Mouse (Mus musculus) heart, embryonic 15.5 days (tissue): ENCODE measurements at regions not wholly inside any gene's neighbourhood (a gene's known extent, or its start where the extent isn't known, plus 50 kb on each side); places are given as distances from the start of the nearest gene placed in this dataset.
"Not testable (repeated sequence)": the region's sequence is repeated elsewhere in the genome, so short reads cannot be mapped to it uniquely, and the experiment has no call there.

ENCODE experiments used
- ATAC-seq: fragments of 200-750 bp; cut with Nextera tagmentation; replicated peaks from 2 replicates; pipeline ENCODE4 v1.8.0; 2017; ENCODE audit warnings: low read depth, moderate TSS enrichment; ENCODE audit not compliant: insufficient number of reproducible peaks, insufficient read depth, low FRiP score
- H3K27ac ChIP-seq: fragments of 300-500 bp; sonication (generic); 2 replicates; pipeline ENCODE4 v1.5.1; 2015; ENCODE audit warnings: mild to moderate bottlenecking, inconsistent platforms
- H3K27me3 ChIP-seq: fragments of 300-500 bp; sonication (generic); 2 replicates; pipeline ENCODE4 v1.6.1; 2015; ENCODE audit warnings: inconsistent platforms
- H3K36me3 ChIP-seq: fragments of 300-500 bp; sonication (generic); 2 replicates; pipeline ENCODE4 v1.6.1; 2015; ENCODE audit warnings: mild to moderate bottlenecking, inconsistent platforms
- H3K4me1 ChIP-seq: fragments of 300-500 bp; sonication (generic); replicated peaks from 2 replicates; pipeline ENCODE4 v1.6.1; 2015; ENCODE audit warnings: inconsistent platforms
- H3K4me2 ChIP-seq: fragments of 300-500 bp; sonication (generic); 2 replicates; pipeline ENCODE4 v1.6.1; 2015; ENCODE audit warnings: inconsistent platforms, mild to moderate bottlenecking, moderate library complexity
- H3K4me3 ChIP-seq: fragments of 300-500 bp; sonication (generic); 2 replicates; pipeline ENCODE4 v1.5.1; 2015; ENCODE audit warnings: mild to moderate bottlenecking, inconsistent platforms
- H3K9ac ChIP-seq: fragments of 300-500 bp; sonication (generic); 2 replicates; pipeline ENCODE4 v1.6.1; 2015; ENCODE audit warnings: mild to moderate bottlenecking, inconsistent platforms
- H3K9me3 ChIP-seq: fragments of 300-500 bp; sonication (generic); replicated peaks from 2 replicates; pipeline ENCODE4 v1.6.1; 2016; ENCODE audit warnings: inconsistent platforms
- WGBS: fragments of 180-500 bp; shearing (Covaris S2); methylation state at CpG from one replicate; pipeline ENCODE4 v1.1.7; 2015; ENCODE audit warnings: mixed read lengths; 5-methylcytosine and 5-hydroxymethylcytosine counted together

DNA sequence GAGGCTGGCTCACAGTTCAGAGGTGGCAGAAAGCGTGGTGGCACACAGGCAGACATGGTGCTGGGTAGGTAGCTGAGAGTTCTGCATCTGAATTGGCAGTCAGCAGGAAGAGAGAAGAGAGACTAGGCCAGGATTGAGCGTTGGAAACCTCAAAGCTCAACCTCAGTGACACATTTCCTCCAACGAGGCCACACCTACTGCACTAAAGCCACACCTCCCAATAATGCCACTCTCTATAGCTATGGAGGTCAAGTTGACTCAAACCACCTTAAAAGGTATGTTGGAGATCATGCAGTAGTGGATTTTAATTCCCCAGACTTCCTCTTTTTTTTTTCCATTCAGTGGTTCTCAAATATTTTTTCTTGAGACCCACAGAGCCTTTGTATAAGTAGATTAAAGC is 57.1 kb downstream of the Ccdc54 start:
- Histone ChIP-seq H3K4me2 (no peak overlapping the region), H3K9me3 (no peaks in the 10 kb centered on the region), H3K27ac (no peak overlapping the region), H3K4me1 (peaks cover 8% of the 10 kb centered on the region), H3K36me3 (no peaks in the 10 kb centered on the region), H3K9ac (no peak overlapping the region), H3K27me3 (no peaks in the 10 kb centered on the region), H3K4me3 (no peak overlapping the region)
- 70% methylated on average over 3 of the region's 3 CpGs for WGBS
- no peak for ATAC-seq

DNA sequence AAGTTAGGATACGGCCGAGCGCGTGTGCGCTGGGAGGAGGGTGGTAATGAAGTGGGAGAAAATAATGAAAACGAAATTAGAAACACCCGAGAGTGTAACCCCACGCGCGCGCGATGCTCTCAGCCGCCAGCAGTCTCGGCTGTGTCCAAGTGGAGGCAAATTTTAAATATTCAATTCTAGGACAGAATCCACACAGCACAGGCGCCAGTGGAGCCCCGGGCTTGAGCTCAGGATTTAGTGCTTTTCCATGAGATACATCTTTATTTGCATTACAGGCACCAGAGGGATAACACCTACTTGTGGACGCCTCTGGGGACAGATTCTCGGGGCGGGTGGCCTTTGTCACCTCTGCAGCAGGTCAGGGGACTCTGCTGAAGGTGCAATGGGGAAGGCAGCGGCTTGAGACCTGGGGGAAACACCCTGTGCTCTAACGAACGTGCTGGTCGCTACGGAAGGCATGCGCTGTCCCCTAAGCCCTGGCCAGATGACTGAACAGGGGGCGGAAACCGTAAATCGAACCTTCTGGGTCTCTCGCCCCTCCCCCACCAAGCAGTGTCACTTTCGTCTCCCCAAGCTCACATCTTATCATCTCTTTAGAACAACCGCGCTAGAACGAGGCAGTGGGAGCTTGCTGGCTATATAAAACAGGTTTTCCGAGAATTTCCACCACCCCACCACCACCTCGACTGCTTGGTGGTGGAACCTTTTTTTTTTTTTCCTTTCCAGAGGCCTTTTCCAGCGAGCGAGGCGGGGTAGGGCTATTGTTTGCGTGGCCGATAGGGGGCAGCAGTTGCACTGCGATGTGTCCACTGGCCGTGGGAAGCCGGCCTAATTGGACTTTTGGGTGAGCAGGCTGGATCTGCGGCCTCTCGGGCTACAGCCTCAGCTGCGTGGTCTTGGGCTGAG is 61.2 kb downstream of the Ccdc54 start:
- Histone ChIP-seq H3K9ac (peak overlapping the region; percentile 79), H3K27me3 (no peaks in the 10 kb centered on the region), H3K27ac (peak overlapping the region; percentile 97), H3K4me3 (peak overlapping the region; percentile 86), H3K36me3 (no peaks in the 10 kb centered on the region), H3K4me2 (peak overlapping the region; percentile 97), H3K4me1 (peaks cover 13% of the 10 kb centered on the region), H3K9me3 (no peaks in the 10 kb centered on the region)
- under 1% methylated on average over 46 of the region's 46 CpGs for WGBS
- peak; percentile 30; the same call in 1 of the 2 replicates for ATAC-seq

DNA sequence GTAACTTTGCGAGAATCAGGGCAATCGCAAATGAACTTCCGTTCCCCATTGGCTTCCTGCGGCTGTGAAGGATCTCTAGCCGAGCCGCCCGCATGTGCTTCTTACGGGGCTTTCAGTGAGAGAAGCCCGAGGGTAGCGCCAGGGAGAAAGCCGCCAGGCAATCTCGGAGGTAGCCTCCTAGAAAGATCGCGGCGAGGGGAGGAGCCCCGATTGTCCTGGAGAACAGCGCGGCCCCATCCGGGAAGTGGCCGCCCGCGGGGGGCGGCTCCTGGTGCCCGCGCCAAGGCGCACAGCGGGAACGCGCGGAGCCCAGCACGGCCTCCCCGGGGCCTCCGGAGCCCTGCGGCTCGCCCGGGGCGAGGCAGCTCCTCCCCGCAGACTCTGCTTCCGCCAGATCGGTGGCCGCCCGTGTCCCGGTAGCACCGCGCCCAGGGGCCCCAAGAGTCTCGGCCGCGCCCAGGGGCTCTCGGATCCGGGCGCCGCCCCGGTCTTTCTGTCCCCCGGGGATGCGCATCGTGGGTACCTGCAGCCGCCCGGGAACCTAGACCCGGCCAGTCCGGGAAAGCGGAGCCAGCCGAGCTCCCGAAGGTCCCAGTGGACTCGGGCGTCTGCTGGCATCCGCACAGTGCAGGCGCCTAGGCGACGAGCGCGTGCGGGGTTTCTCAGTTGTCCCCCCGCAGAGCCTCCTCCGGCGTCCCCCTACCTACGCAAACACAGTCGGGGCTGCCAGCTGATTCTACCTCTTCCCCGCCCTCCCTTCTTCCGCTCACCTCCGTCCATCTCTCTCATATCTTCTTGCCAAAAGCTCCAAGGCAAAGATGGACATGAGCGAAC is 62.1 kb downstream of the Ccdc54 start:
- Histone ChIP-seq H3K36me3 (no peaks in the 10 kb centered on the region), H3K27ac (peak overlapping the region; percentile 97), H3K4me1 (peaks cover 14% of the 10 kb centered on the region), H3K27me3 (no peaks in the 10 kb centered on the region), H3K4me3 (peak overlapping the region; percentile 86), H3K9me3 (no peaks in the 10 kb centered on the region), H3K9ac (peak overlapping the region; percentile 79), H3K4me2 (peak overlapping the region; percentile 97)
- WGBS = under 1% methylated on average over 76 of the region's 81 CpGs
- ATAC-seq = peak; percentile 93

DNA sequence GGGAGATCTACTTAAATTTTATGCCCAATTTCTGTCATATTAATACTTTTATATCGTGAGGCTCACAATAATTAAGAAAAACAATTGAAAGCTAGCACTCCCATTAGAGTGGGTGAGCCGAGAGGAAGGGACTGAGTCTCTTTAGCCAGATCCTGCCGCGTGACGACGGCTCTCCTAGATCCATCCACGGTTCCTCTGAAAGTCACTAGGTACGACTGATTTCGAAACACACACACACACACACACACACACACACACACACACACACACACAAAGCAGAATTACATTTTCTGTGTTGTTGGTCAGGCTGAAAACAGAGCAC is 62.6 kb downstream of the Ccdc54 start:
- Histone ChIP-seq H3K27me3 (no peaks in the 10 kb centered on the region), H3K4me3 (peak overlapping the region; percentile 86), H3K4me1 (peaks cover 14% of the 10 kb centered on the region), H3K27ac (peak overlapping the region; percentile 97), H3K36me3 (no peaks in the 10 kb centered on the region), H3K9ac (peak overlapping the region; percentile 79), H3K4me2 (peak overlapping the region; percentile 97), H3K9me3 (no peaks in the 10 kb centered on the region)
- ATAC-seq = 0 out of 2 replicates have a peak, but pooled peaks have one; percentile 23
- 1% methylated on average over 9 of the region's 9 CpGs for WGBS

DNA sequence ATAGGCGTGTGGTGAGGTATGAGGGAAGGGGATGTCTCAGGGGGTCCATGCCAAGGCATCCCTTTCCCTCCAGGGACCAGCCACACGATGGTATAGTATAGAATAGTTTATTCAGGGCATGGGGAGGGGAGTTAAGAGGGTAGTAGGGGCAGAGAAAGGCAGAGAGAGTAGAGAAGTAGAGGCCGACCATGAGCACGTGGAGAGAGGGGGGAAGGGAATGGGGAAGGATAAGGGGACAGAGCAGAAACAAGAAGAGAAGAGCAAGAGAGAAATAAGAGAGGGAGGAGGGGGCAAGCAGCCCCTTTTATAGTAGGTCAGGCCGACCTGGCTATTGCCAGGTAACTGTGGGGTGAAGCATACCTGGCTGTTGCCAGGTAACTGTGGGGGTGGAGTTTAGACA is 64.0 kb downstream of the Ccdc54 start:
- not testable (repeated sequence) for H3K4me3 ChIP-seq, H3K27me3 ChIP-seq, ATAC-seq, H3K4me2 ChIP-seq, H3K9ac ChIP-seq, H3K9me3 ChIP-seq, H3K36me3 ChIP-seq, H3K27ac ChIP-seq
- WGBS = 84% methylated on average over 5 of the region's 5 CpGs
- peaks cover 14% of the 10 kb centered on the region for H3K4me1 ChIP-seq

DNA sequence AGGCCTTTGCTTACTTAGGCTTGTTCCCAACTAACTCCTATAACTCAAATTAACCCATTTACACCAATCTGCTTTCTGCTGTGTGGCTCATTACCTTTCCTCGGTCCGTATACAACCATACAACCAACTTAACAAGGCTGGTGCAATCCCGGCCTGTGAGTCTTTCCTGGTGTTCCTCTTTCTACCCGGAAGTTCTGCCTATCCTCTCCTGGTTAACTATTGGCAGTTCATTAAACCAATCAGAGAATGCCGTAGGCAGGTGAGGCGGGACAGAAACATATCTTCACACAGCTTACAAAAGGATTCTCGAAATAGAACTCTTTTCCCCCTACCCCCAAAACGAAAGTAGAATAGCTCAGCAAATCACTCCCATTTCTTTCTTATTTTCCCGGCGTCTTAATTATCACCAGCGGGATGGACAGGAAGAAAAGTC is 65.0 kb downstream of the Ccdc54 start:
- no peak overlapping the region for H3K27ac ChIP-seq
- H3K36me3 ChIP-seq = no peaks in the 10 kb centered on the region
- WGBS = 86% methylated on average over 11 of the region's 11 CpGs
- H3K4me1 ChIP-seq = peaks cover 14% of the 10 kb centered on the region
- H3K27me3 ChIP-seq = no peaks in the 10 kb centered on the region
- H3K4me2 ChIP-seq = no peak overlapping the region
- no peak overlapping the region for H3K4me3 ChIP-seq
- no peak for ATAC-seq
- H3K9me3 ChIP-seq = no peaks in the 10 kb centered on the region
- no peak overlapping the region for H3K9ac ChIP-seq

DNA sequence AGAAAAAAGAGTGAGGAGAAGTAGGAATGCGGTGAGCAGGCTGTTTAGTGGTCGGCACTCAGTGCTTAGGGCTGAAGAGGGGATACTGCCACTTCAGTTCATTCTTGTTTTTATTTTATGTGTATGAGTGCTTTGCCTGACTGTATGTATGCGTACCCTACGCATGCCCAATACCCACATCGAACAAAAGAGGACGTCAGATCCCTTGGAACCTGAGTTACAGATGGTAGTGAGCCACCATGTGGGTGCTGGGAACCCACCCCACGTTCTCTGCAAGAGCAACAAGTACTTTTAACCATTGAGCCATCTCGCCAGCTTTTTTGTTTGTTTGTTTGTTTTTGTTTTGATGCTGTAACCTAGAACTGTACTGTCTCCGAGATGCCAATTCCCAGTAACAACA is 65.5 kb downstream of the Ccdc54 start:
- no peaks in the 10 kb centered on the region for H3K36me3 ChIP-seq
- WGBS = 91% methylated on average over 9 of the region's 9 CpGs
- peaks cover 12% of the 10 kb centered on the region for H3K4me1 ChIP-seq
- no peak overlapping the region for H3K9ac ChIP-seq
- H3K4me2 ChIP-seq = 0 out of 2 replicates have a peak overlapping the region, but pooled peaks have one; percentile 44
- H3K27me3 ChIP-seq = no peaks in the 10 kb centered on the region
- no peaks in the 10 kb centered on the region for H3K9me3 ChIP-seq
- H3K4me3 ChIP-seq = no peak overlapping the region
- no peak overlapping the region for H3K27ac ChIP-seq
- no peak for ATAC-seq

DNA sequence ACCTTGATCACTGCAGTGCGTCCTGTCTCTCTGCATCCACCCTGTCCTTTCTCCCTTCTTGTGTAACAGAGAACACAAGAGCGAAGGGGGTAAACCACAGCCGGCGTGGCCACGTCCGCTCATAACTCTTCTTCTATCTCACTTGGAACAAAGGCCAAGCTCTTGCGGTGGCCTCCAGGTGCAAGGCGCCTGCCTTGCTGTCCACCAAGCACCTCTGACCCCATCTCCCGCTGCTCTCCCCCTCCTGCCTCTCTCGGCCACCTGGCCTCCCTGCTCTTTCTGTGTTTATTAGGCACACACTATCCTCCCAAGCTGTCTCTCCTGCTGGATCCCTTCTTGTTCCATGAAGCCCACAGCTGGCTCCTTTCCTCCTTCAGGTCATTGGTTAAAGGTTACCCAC is 71.3 kb downstream of the Ccdc54 start:
- Histone ChIP-seq H3K4me3 (no peak overlapping the region), H3K36me3 (no peaks in the 10 kb centered on the region), H3K9me3 (no peaks in the 10 kb centered on the region), H3K4me2 (no peak overlapping the region), H3K27ac (no peak overlapping the region), H3K27me3 (no peaks in the 10 kb centered on the region), H3K4me1 (peaks cover 5% of the 10 kb centered on the region; the same call in 1 of the 2 replicates), H3K9ac (no peak overlapping the region)
- WGBS = 72% methylated on average over 10 of the region's 10 CpGs
- ATAC-seq = no peak

DNA sequence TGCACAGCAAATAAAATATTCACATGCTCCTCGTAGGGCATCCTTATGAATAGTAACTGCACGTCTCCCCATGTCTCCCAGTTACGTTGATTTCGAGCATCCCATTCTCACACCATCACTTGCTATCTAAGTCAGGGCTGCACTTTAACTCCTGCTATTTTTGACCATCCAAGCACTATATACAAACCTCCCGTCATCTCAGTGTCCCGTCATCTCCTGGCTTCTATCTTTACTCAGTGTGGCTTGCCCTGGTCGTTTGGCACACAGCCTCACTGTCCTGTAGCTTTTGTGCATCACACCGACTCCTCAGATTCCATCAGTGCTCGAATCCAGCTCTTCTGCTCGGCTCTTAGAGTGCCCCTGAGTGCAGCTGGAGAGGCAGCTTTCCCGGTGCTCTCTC is 74.4 kb downstream of the Ccdc54 start:
- H3K9me3 ChIP-seq = no peaks in the 10 kb centered on the region
- H3K4me2 ChIP-seq = peak overlapping the region; percentile 46
- peak overlapping the region; percentile 52; the same call in 1 of the 2 replicates for H3K27ac ChIP-seq
- peaks cover 5% of the 10 kb centered on the region; the same call in 1 of the 2 replicates for H3K4me1 ChIP-seq
- H3K36me3 ChIP-seq = no peaks in the 10 kb centered on the region
- 34% methylated on average over 11 of the region's 11 CpGs for WGBS
- H3K4me3 ChIP-seq = peak overlapping the region; percentile 10; the same call in 1 of the 2 replicates
- peak; percentile 66; the same call in 1 of the 2 replicates for ATAC-seq
- H3K9ac ChIP-seq = no peak overlapping the region
- H3K27me3 ChIP-seq = no peaks in the 10 kb centered on the region

DNA sequence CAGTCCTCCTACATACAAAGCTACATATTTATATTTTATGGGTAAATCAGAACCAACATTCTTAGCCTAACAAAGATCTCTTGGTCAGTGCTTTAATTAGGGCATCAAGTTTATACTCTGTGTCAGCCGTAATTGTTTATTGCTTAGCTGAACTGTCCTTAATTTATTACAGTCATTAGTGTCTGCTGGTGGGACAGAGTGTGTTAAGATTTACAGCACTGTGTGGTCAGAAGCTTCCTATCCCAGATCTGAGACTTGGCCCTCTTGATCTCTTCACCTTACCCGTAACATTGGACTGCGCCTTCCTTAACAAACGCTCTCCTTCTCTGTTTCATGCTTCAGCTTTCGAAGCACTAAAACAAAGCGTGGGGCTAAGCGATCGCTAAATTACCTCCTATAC is 75.9 kb downstream of the Ccdc54 start:
- ATAC-seq = no peak
- Histone ChIP-seq H3K9ac (no peak overlapping the region), H3K4me2 (no peak overlapping the region), H3K4me3 (no peak overlapping the region), H3K27me3 (no peaks in the 10 kb centered on the region), H3K27ac (no peak overlapping the region), H3K9me3 (no peaks in the 10 kb centered on the region), H3K4me1 (peaks cover 5% of the 10 kb centered on the region; the same call in 1 of the 2 replicates), H3K36me3 (no peaks in the 10 kb centered on the region)
- WGBS = 93% methylated on average over 8 of the region's 8 CpGs

DNA sequence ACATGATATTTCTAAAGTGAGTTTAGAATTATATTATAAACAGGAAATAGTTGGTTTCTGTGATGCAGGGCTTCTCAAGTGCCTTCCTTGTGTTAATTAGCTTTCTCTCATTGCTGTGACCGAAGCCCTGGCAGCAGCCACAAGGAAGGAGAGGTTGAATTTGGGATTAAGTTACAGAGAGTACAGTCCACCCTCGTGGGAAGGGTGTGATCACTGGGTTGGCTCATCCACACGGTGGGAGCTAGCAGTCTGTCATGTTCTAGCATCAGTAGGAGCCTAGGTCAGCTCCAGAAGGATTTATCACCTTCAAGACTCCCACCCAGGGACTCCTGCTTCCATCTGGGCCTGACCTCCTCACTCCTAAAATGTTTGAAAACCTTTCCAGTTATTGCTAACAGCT is 78.9 kb downstream of the Ccdc54 start:
- Histone ChIP-seq H3K4me2 (no peak overlapping the region), H3K9ac (no peak overlapping the region)
- WGBS = 39% methylated on average over 3 of the region's 3 CpGs

More for the DNA sequence above, 78.9 kb downstream of the Ccdc54 start:
- Histone ChIP-seq H3K4me3 (no peak overlapping the region), H3K27ac (no peak overlapping the region), H3K9me3 (no peaks in the 10 kb centered on the region), H3K4me1 (no peaks in the 10 kb centered on the region), H3K36me3 (no peaks in the 10 kb centered on the region), H3K27me3 (no peaks in the 10 kb centered on the region)
- ATAC-seq = no peak
